Mouse (Mus musculus) kidney, postnatal 4 days (tissue): ENCODE data around the gene Dgkg.

Experiments
- DNase-seq, 2 experiments: peaks; one replicate each; pipeline ENCODE4 v3.0.0; 2021; ENCODE audit warnings: mixed read lengths in 2 of 2

Dgkg gene

GRCm38 (mm10) chr16:22542691-22543141 is 114.3 kb downstream of the Dgkg start:
- no peak for DNase-seq

- no peak for DNase-seq
These were observed 117.7 kb downstream of the Dgkg start for GRCm38 (mm10) chr16:22539275-22539674.

GRCm38 (mm10) chr16:22536581-22537160 is 120.3 kb downstream of the Dgkg start:
- no peak for DNase-seq

GRCm38 (mm10) chr16:22533087-22533486 is 123.9 kb downstream of the Dgkg start:
- DNase-seq = no peak

- DNase-seq = peak; percentile 23 to 27
These were observed 125.2 kb downstream of the Dgkg start for GRCm38 (mm10) chr16:22531834-22532233.

- no peak for DNase-seq
These were observed 126.0 kb downstream of the Dgkg start for GRCm38 (mm10) chr16:22531041-22531440.

GRCm38 (mm10) chr16:22527499-22527939 is 129.5 kb downstream of the Dgkg start:
- DNase-seq = no peak

- DNase-seq = no peak
These were observed 130.6 kb downstream of the Dgkg start for GRCm38 (mm10) chr16:22526386-22526785.

DNA sequence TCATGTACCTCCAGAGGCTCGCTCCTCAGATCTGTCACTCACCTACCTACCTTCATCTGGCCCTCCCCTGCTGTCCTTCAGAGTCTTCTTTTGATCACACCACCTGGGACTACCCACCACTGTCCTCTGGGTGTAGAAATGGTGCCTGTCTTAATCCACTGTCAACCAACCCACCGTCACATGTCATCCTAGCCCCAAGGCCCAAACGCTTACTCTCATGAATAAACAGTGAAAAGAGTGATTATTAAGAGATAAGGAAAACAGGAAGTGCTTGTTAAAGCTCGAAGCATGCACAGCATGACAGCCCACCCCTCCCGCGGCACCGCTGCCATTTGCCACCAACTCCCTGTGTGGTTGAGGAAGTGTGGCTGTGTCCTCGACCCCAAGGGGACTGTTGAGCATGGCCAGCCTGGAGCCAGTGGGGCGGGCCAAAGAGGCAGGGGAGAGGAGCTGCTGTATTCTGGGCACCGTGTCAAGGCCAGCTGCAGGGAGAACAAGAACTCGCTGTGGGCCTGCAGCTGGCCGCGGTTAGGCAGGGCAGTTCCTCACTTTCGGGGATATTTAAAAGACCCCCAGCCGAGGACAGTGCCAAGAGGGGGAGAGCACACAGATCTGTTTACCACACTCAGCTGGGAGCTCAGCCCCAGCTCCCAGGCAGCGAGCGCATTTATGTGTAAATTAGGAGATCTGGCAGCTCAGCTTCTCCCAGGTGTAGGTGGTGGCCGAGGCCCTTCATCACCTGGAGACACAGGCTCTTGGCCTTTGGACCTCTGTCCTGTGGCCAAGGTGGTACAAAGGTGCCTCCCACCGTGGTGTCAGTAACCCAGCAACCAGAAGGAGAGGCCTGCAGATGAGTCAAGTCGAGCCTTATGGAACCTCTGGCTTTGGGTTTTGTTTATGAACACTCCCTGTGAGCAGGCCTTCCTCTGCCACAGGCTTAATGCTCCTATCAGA is 139.3 kb downstream of the Dgkg start:
- peak; percentile 75 to 83 for DNase-seq

DNA sequence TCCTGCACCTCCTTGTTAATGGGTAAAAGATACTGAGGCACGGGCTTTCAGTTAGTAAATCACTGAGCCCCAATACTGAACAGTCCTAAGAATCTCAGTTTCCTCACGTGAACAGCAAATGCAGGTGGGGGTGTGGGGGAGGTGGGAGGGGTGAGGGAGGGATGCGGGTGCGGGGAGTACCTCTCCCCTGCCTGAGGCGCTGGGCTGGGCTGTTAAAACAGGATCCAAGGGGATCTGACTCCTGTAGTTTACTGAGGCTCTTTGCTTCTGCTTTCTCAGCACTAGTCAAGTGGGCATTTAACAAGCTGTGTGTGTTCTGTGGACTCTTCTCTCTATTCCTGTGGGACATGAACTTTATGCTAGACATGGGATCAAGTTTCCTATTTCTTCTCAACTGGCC is 141.5 kb downstream of the Dgkg start:
- DNase-seq = no peak

DNA sequence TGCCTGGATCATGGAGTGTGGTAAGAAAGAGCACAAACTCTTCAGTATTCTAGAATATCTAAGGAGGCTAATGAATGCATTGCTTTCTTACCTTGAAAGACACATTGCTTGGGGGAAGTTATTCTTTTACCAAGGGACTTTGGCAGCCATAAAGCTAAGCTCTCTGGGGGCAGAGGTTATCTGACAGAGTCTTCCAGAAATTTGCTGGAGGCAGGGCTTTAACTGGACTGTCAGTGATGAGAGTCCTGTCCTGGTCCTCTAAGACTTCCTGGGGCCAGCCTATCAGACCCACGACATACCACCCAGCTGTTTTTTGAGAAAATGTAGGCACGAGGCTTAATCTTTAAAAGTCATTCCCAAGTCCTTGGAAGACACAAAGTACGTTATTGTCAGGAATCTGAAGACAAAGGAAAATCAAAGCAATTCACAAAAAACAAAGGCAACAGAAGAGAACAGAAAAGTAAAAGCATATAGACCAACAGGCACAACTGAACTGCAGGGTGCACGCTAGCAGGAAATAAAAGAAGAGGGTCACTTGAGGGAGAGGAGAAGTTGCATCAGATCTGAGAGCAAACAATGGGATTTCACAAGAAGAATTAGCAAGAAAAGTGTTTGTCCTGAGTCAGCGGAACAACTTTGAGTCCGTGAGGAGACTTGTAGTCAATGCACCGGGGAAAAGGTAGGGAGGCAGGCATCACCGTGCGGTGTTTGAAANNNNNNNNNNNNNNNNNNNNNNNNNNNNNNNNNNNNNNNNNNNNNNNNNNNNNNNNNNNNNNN is 146.0 kb downstream of the Dgkg start:
- DNase-seq = no peak

- no peak for DNase-seq
These were observed 148.0 kb downstream of the Dgkg start for GRCm38 (mm10) chr16:22508936-22509563.

DNA sequence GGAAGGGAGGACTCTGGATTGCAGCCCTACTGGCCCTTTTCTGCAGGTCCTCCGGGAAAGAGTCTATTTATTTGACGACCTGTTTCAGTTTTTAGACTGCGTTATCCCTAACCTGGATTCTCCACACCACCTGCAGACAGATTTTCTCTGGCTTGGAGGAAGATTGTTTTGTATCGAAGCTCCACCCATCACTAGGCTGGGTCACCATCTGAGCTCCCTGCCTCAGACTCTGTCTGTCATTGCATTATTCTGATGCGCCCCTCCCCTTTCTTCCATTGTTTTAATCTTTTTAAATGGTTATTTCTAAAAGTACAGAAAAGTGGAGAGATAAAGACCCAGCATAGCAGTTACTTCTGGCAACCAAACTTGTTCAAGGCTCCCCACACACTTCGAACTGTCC is 151.4 kb downstream of the Dgkg start:
- no peak for DNase-seq

DNA sequence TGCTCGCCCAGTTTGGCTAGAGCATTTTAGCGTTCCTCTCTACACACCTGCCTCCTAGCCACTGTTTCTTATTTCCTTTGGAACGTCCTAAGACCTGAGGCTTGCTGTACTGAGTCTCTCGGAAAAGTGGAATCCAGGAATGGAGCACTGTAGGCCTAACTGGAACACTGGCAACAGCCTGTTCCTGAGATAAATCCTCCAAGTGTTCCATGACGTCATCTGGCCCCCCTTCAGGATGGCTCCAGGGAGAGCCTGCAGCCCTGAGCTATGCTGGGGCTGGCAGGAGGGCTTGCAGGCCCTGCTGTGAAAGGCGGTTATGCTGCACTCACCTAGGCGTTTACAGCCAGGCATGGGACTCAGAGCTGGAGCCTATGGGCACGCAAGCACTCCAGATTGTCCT is 152.2 kb downstream of the Dgkg start:
- DNase-seq = peak; percentile 48 to 67

DNA sequence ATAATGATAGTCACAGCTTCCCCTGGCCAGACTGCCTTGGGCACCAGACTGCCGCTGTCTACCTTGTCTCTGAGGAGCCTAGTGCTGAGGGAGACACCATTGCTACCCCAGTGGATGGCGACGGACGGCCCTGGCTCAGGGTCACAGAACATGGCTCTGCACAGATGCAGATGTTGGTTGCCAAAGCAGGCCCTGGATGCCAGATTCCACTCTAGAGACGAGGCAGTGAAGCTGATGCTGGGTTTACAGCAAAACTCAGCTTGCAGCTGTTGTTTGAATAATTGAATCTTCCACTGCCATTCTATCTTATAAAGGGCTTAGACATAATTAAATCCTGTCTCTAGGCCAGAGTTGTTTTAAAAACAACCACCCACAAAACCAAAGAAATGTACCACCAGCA is 153.0 kb downstream of the Dgkg start:
- no peak for DNase-seq

DNA sequence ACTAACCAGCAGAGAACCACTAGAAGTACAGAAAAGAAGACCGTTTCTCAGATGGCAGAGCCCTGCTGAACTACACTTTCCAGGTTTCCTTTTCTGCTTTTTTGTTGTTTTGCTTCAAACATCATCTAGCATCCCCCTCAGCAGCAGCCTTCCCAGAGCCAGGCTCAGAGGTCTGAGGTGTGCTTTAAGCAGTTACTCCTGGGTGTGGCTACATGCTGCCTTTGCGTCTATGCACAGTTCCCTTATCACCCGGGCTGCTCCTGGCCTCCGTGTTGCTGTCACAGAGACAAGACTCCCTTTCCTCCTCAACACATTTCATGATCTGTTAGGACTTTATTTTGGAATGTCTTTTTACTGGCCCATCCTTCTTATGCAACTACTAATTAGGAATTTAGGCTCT is 153.6 kb downstream of the Dgkg start:
- no peak for DNase-seq

DNA sequence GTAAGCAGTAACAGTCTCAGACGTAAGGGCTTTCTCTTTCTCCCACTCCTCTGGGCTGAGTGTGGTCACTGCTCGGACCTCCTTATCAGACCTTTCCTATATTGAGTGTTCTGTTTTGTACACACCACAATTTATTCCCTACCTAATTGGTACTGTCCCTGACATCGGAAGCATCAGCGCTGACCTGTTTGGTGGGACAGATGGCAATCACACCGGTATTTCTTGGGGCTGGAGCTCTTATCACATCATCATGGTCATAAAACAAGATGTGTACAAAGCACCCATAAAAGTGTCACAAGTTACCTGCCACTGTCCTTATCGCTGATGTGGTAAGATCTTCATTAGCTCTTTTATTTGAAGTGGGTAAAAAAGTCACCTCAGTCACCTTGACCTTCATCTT is 155.2 kb downstream of the Dgkg start:
- DNase-seq = no peak

GRCm38 (mm10) chr16:22500561-22500960 is 156.5 kb downstream of the Dgkg start:
- no peak for DNase-seq

- DNase-seq = no peak
These were observed 157.1 kb downstream of the Dgkg start for GRCm38 (mm10) chr16:22499951-22500350.

DNA sequence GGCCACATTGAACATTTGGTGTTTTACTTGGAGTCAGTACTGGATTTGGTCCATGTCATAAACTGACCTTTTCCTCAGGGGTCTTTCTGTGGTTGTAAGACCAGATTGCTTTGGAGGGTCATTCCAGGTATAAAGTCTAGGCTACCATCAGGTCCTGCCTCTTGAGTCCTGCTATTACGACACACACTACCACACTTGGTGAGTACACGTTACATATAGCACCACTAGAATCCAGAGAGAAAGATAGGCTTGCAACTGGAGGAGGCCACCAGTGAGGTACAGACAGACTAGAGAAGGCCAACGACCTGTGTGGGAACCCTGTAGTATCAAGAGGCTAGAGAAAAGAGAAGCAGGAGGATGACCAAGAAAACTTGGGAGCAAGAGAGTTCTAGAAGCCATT is 157.6 kb downstream of the Dgkg start:
- DNase-seq = no peak

DNA sequence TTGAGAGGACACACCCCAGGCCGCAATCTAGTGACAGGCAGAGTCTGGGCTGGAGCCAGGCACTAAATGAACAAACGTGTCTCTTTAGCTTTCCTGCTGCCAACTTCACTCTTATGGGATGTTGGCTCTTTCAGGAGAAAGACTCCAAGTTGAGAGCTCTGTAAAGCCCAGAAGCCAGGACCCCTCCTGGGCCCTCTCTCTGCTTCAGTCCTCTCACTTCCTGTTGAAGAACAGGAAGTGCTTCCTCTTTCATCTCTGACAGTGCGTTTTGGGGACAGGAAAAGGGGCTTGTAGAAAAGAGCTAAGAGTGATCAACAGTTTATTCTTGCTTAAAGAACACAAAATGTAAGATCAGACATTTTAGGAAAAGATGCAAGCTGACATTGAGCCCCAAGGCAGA is 159.0 kb downstream of the Dgkg start:
- DNase-seq = no peak

DNA sequence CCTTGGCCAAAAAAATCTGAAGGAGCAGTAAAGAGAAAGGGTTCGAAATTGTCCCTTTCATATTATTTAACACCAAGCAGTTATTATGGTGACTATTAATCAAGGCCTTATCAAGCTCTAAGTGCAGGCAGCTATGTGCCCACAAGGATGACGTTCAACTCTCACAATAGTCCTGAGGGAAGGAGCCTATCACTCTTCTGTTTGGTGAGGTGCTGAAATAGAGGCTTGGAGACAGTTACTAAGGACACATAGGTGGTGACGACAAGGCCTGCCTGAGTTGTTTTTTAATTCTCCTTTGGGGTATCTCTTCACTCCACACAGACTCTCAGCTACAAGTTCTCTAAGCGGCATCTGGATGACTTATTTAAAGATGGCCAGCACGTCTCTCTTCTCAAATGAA is 161.8 kb downstream of the Dgkg start:
- DNase-seq = no peak

- peak; percentile 65 for DNase-seq
These were observed 162.2 kb downstream of the Dgkg start for GRCm38 (mm10) chr16:22494815-22495214.
